Mouse (Mus musculus): ENCODE results near the gene Slc9a9.

GRCm38 (mm10) chr9:95053183-95053582 is 383.5 kb downstream of the Slc9a9 start:
- TF ChIP-seq POLR2A (IDR thresholded peaks at IDR 0.05; ENCODE audit: borderline replicate concordance, control insufficient read depth, low read depth, low read length) (no peak), CTCF (IDR thresholded peaks at IDR 0.05; ENCODE audit: control insufficient read depth, insufficient read depth, low read length) (no peak)

All from bone marrow, adult 2 months (tissue).